Mouse (Mus musculus) heart, embryonic 11.5 days (tissue): ENCODE measurements around the gene Pbx2. TPM values are rescaled to one million over a fixed set of nuclear protein-coding genes. Genes with fewer than 3 reads are reported as not detected.
A peak's percentile ranks its signal among the peaks of the same experiment; 100 is the strongest.

Source experiments
- ATAC-seq: fragments of 200-750 bp; cut with Nextera tagmentation; replicated peaks from 2 replicates; pipeline ENCODE4 v1.8.0; 2017; ENCODE audit warnings: moderate library complexity; ENCODE audit not compliant: insufficient number of reproducible peaks, low FRiP score, low TSS enrichment
- H3K27ac ChIP-seq: fragments of 300-500 bp; sonication (generic); 2 replicates; pipeline ENCODE4 v1.5.1; 2014; ENCODE audit warnings: mild to moderate bottlenecking, low read depth, low read length
- H3K27me3 ChIP-seq: fragments of 300-500 bp; sonication (generic); 2 replicates; pipeline ENCODE4 v1.6.1; 2014; ENCODE audit warnings: mild to moderate bottlenecking, low read length, mixed read lengths; ENCODE audit not compliant: control insufficient read depth, insufficient read depth
- H3K36me3 ChIP-seq: fragments of 300-500 bp; sonication (generic); 2 replicates; pipeline ENCODE4 v1.6.1; 2014; ENCODE audit warnings: mild to moderate bottlenecking, low read length, moderate library complexity, mixed read lengths; ENCODE audit not compliant: control insufficient read depth, insufficient read depth
- H3K4me1 ChIP-seq: fragments of 300-500 bp; sonication (generic); 2 replicates; pipeline ENCODE4 v1.6.1; 2014; ENCODE audit warnings: low read length; ENCODE audit not compliant: control insufficient read depth, insufficient read depth
- H3K4me2 ChIP-seq: fragments of 300-500 bp; sonication (generic); 2 replicates; pipeline ENCODE4 v1.6.1; 2014; ENCODE audit warnings: mild to moderate bottlenecking, moderate library complexity
- H3K4me3 ChIP-seq: fragments of 300-500 bp; sonication (generic); 2 replicates; pipeline ENCODE4 v1.5.1; 2014; ENCODE audit warnings: low read depth, low read length
- H3K9ac ChIP-seq: fragments of 300-500 bp; sonication (generic); 2 replicates; pipeline ENCODE4 v1.6.1; 2014; ENCODE audit warnings: mild to moderate bottlenecking, low read depth, low read length, moderate library complexity
- H3K9me3 ChIP-seq: fragments of 300-500 bp; sonication (generic); replicated peaks from 2 replicates; pipeline ENCODE4 v1.6.1; 2016; ENCODE audit warnings: low read length; ENCODE audit not compliant: control insufficient read depth
- WGBS: fragments of 180-500 bp; shearing (Covaris S2); extraction: QIAGEN DNeasy Blood & Tissue Kit; methylation state at CpG from one replicate; pipeline ENCODE4 v1.1.7; 2014; ENCODE audit not compliant: insufficient replicate concordance; 5-methylcytosine and 5-hydroxymethylcytosine counted together
- polyA plus RNA-seq: library from polyadenylated mRNA; unstranded; fragments of >200 nt; fragmentation: Nextera tagmentation; extraction: Ambion mirVana; gene quantifications from 2 replicates; pipeline ENCODE4 v1.2.1, GENCODE M21; 2014

Pbx2 gene
- polyA plus RNA-seq, 1 experiment from 2014 or later, result 12.5 TPM

DNA sequence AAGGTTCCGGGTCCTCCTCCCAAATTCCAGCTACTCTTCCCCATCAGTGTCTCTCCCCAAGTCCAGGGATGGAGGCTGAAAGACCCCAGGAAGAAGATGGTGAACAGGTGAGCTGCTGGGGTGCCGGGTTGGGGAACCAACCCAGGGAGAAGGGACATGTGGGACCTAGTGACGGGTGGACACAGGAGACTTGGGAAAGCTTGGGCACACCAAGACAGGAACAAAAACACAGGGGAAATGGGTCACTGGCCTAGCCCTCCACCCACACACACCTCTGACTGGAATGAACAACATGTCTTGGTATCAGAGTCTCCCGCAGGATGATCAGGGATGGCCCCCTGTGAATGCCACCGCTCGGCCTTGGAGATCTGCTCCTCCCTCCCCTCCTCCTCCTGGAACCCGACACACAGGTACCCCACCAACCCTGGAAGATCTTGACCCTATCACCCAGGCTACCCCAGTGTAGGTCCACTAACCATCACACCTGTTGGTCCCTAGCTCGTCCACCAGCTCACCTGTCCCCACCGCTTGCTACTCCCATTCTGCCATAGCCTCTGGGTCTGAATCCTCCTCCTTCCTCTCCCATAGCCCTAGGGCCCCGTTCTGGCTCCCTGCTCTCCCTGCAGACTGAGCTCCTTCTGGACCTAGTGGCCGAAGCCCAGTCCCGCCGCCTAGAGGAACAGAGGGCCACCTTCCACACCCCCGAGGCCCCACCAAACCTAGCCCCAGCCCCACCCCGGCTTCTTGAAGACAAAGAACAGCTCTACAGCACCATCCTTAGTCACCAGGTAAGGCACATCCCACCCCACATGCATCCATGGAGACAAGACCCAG is 695 bp upstream of the Pbx2 start:
- Histone ChIP-seq H3K4me1 (peaks cover 59% of the 10 kb centered on the region), H3K4me3 (peak overlapping the region; percentile 83), H3K36me3 (0 out of 2 replicates have a peak, but pooled peaks cover 4% of the 10 kb centered on the region), H3K4me2 (peak overlapping the region; percentile 92), H3K9ac (peak overlapping the region; percentile 58; the same call in 1 of the 2 replicates), H3K9me3 (no peaks in the 10 kb centered on the region), H3K27me3 (no peaks in the 10 kb centered on the region), H3K27ac (peak overlapping the region; percentile 97)
- no peak for ATAC-seq
- WGBS, result 72% methylated on average over 15 of the region's 15 CpGs

DNA sequence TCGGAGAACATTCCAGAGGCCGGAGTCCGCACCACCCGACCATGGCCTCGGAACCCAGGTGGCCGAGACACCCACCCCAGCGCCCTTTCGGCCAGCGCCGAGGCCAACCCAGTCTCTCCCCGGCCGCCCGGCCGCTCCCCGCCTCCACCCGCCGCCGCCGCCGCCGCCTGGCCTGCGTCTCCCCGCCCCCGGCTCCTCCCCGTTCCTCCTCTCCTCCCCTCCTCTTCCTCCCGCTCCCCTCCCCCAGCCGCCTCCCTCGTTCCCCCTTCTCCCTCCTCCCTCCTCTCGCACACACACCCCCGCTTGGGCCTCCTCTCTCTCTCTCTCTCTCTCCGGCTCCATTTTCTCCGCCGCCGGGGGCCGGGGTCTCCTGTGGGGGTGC is 919 bp downstream of the Pbx2 start:
- Histone ChIP-seq H3K4me1 (peaks cover 58% of the 10 kb centered on the region), H3K4me3 (peak overlapping the region; percentile 83), H3K9me3 (no peaks in the 10 kb centered on the region), H3K9ac (peak overlapping the region; percentile 98), H3K27ac (peak overlapping the region; percentile 97), H3K27me3 (no peaks in the 10 kb centered on the region), H3K4me2 (peak overlapping the region; percentile 92), H3K36me3 (peaks cover 9% of the 10 kb centered on the region; the same call in 1 of the 2 replicates)
- 0% methylated on average over 22 of the region's 35 CpGs for WGBS
- ATAC-seq, result peak; percentile 60

DNA sequence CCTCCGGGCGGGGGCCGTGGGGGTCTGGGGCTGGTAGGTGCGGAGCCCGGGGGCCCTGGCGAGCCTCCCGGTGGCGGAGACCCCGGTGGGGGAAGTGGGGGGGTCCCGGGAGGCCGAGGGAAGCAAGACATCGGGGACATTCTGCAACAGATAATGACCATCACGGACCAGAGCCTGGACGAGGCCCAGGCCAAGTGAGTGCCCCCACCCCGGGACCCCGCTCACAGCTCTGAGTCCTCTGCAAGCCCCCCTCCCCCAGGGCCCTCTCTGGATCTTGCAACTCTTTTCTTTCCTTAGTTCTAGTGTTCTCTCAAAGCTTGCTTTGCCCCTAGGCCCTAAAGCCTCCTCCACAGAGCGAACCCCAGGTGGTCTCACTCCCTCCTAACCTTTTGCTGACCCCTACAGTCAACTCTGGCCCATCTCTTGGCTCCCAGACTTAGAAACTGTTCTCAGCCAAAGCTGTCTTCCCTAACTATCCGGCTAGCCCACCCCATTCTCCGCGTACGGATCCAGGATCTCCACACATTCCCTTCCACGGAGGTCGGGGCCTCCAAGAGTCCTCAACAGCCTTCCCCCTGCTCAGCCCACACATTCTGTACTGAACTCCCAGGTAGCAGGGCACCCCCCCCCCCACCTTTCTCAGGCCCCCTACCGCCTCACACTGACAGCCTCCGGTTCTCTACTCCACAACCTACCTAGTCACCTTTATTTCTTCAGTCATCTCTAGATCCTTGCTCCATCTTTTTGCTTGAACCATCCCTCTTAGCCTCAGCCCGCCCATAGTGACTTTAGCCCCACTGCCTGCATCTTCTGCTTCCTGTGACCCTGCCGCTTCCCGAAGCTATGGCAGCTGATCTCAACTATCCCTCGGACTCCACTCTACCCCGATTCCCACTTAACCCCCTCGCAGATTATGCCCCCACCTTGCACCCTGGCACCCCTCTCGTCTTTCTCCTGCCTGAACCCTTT is 1.8 kb downstream of the Pbx2 start:
- Histone ChIP-seq H3K36me3 (peaks cover 9% of the 10 kb centered on the region; the same call in 1 of the 2 replicates), H3K9me3 (no peaks in the 10 kb centered on the region), H3K9ac (peak overlapping the region; percentile 98), H3K27me3 (no peaks in the 10 kb centered on the region), H3K4me2 (peak overlapping the region; percentile 92), H3K4me3 (peak overlapping the region; percentile 83), H3K27ac (peak overlapping the region; percentile 97), H3K4me1 (peaks cover 63% of the 10 kb centered on the region)
- no peak for ATAC-seq
- 2% methylated on average over 32 of the region's 32 CpGs for WGBS

DNA sequence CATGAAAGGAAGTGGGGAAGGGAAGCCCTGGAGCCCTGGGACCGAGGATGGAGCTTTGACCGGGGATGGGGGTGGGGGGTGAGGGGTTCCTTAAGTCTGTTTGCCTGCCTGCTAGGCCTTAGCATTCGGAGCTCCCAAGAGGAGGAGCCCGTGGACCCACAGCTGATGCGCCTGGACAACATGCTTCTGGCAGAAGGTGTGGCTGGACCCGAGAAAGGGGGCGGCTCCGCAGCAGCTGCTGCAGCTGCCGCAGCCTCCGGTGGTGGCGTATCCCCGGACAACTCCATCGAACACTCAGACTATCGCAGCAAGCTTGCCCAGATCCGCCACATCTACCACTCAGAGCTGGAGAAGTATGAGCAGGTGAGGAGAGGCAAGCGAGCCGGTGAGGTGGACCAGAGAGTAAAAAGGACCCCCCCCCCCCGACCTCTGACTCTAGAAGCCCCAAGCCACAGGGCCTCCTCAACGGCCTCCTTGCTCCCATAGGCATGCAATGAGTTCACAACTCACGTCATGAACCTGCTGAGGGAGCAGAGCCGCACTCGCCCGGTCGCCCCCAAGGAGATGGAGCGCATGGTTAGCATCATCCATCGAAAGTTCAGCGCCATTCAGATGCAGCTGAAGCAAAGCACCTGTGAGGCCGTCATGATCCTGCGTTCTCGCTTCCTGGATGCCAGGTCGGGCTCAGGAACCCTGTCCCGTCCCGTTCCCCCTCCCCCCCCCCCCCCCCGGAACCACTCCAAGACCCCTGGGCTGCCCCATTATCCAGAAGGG is 2.9 kb downstream of the Pbx2 start:
- Histone ChIP-seq H3K4me1 (peaks cover 64% of the 10 kb centered on the region), H3K9ac (peak overlapping the region; percentile 98), H3K9me3 (no peaks in the 10 kb centered on the region), H3K27me3 (no peaks in the 10 kb centered on the region), H3K27ac (peak overlapping the region; percentile 97; the same call in 1 of the 2 replicates), H3K4me2 (peak overlapping the region; percentile 92), H3K36me3 (peaks cover 9% of the 10 kb centered on the region; the same call in 1 of the 2 replicates), H3K4me3 (peak overlapping the region; percentile 83)
- 65% methylated on average over 34 of the region's 34 CpGs for WGBS
- ATAC-seq, result no peak

DNA sequence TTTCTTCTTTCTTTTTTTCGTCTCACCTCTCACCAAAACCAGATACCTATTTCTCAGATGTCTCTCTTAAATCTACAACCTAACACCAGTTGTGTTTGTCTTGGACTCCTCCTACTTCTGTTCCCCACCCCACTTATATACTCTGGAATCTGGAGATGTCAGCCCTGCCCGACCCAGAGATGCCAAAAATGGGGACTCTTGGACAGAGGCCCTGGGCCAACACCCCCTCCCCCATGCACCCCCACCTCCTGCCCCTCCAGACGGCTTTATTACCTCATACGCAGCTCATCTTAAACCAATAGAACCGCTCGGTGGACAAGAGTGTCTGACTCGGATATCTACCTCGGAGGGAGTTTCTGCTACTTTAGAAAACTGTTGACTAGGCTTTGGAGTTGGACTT is 5.0 kb downstream of the Pbx2 start:
- peaks cover 47% of the 10 kb centered on the region for H3K4me1 ChIP-seq
- H3K9ac ChIP-seq, result no peak overlapping the region
- ATAC-seq, result no peak
- H3K9me3 ChIP-seq, result no peaks in the 10 kb centered on the region
- H3K4me2 ChIP-seq, result no peak overlapping the region
- no peaks in the 10 kb centered on the region for H3K27me3 ChIP-seq
- H3K36me3 ChIP-seq, result peaks cover 15% of the 10 kb centered on the region
- H3K27ac ChIP-seq, result no peak overlapping the region
- H3K4me3 ChIP-seq, result no peak overlapping the region
- WGBS, result 70% methylated on average over 8 of the region's 8 CpGs

DNA sequence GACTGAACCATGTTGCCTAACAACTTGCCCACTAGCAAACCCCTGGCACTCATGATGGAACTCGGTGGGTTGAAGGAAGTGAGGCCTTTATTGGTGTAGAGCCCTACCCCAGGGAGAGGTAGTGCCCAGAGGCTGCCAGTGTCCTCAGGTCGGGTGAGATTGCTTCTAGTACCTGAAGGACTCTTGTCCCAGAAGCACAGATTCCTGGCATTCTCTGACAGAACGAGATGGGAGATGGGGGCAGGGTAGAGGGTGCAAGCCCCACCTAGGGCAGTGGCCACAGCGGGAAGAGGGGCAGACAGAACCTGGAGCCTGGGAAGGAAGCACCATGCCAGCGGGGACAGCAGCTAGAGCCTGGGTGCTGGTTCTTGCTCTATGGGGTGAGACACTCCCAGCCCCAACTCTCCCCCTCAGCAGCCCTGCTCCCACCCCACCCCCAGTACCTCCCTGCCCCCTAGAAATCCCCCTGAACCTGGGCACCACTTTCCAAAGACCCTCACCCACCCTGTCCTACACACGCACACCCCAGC is 6.6 kb downstream of the Pbx2 start, which contains the start of gene Ager:
Ager (plus strand) TSS at position 297 of the 530 bp plus-strand sequence.
- Histone ChIP-seq H3K27me3 (no peaks in the 10 kb centered on the region), H3K4me2 (peak within 1 kb of the TSS; percentile 34), H3K4me1 (peaks cover 48% of the 10 kb centered on the region), H3K27ac (no peak within 1 kb of the TSS), H3K36me3 (peaks cover 15% of the 10 kb centered on the region), H3K9ac (peak within 1 kb of the TSS; percentile 56; the same call in 1 of the 2 replicates), H3K4me3 (no peak within 1 kb of the TSS), H3K9me3 (no peaks in the 10 kb centered on the region)
- WGBS, result 20% methylated on average over 6 of the region's 6 CpGs
- no peak for ATAC-seq

DNA sequence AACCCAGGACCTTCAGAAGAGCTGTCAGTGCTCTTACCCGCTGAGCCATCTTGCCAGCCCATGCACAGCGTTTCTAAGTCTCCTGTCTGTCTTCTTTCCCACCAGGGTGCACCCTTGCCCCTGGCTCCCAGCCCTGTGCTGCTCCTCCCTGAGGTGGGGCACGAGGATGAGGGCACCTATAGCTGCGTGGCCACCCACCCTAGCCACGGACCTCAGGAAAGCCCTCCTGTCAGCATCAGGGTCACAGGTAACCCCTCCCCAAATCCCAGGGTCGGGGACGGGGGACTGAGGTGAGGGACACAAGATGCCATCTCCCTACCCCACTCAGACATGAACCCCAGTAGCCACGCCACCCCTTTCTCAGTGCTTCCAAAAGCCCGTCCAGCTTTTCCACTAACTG is 8.8 kb downstream of the Pbx2 start:
- Histone ChIP-seq H3K4me3 (no peak overlapping the region), H3K9ac (no peak overlapping the region), H3K27me3 (no peaks in the 10 kb centered on the region), H3K36me3 (peaks cover 11% of the 10 kb centered on the region), H3K9me3 (no peaks in the 10 kb centered on the region), H3K4me1 (peaks cover 34% of the 10 kb centered on the region), H3K27ac (no peak overlapping the region), H3K4me2 (no peak overlapping the region)
- no peak for ATAC-seq
- 76% methylated on average over 9 of the region's 9 CpGs for WGBS
